Mouse (Mus musculus): ENCODE results near the gene Fbxo44. TPM values are rescaled to one million over a fixed set of nuclear protein-coding genes. Genes with fewer than 3 reads are reported as not detected.
"Not testable (repeated sequence)": the region's sequence is repeated elsewhere in the genome, so short reads cannot be mapped to it uniquely, and the experiment has no call there.

Gene Fbxo44
- polyA plus RNA-seq, 1 experiment from 2014 or later, result 9.3 TPM

DNA sequence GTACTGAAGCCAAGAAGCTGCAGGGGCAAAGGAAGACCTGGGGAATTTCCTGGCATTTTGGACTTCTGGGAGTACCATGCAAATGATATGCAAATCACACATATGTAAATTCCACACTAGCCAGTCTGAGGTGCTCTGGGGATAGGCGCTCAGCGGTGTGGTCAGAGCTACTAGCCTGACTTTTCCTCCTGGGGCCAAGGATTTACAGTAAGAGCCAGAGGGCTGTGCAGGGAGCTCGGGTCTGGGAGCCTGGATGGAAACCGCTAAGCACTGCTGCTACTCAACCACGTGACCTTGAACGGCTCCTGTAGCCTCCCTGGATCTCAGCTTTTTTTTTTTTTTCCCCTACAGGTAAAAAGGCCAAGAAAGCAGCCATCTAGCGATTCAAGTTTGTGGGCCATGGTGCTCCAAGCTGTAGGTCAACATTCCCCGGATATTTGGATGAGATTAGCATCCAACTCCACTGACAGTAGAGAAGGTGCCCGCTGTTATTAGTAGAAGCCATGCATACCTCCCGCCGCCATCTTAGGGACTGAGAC lies 32.5 kb upstream of the Fbxo44 start:
- no peak for ATAC-seq

GRCm38 (mm10) chr4:148188767-148189166 lies 28.5 kb upstream of the Fbxo44 start:
- H3K9me3 ChIP-seq (ENCODE audit: control insufficient read depth); H3K4me2 ChIP-seq (replicated peaks; ENCODE audit: low read depth); H3K9ac ChIP-seq (ENCODE audit: low read depth, low read length); H3K27me3 ChIP-seq (replicated peaks; ENCODE audit: control insufficient read depth, insufficient read depth, low read length); H3K4me1 ChIP-seq (replicated peaks; ENCODE audit: control insufficient read depth, insufficient read depth, low read length); H3K4me3 ChIP-seq (ENCODE audit: low read depth, low read length); ATAC-seq; H3K27ac ChIP-seq (ENCODE audit: low read depth, low read length); H3K36me3 ChIP-seq (ENCODE audit: control insufficient read depth, insufficient read depth): not testable (repeated sequence)
- 92% methylated on average over 1 of the region's 1 CpGs for WGBS

More for the DNA sequence above, 32.5 kb upstream of the Fbxo44 start:
- Histone ChIP-seq H3K9ac (ENCODE audit: low read depth, low read length) (no peak overlapping the region), H3K4me3 (ENCODE audit: low read depth, low read length) (no peak overlapping the region), H3K4me2 (replicated peaks; ENCODE audit: low read depth) (no peak overlapping the region), H3K27ac (ENCODE audit: low read depth, low read length) (no peak overlapping the region), H3K36me3 (ENCODE audit: control insufficient read depth, insufficient read depth) (no peaks in the 10 kb centered on the region), H3K4me1 (replicated peaks; ENCODE audit: control insufficient read depth, insufficient read depth, low read length) (no peaks in the 10 kb centered on the region), H3K27me3 (replicated peaks; ENCODE audit: control insufficient read depth, insufficient read depth, low read length) (no peaks in the 10 kb centered on the region), H3K9me3 (ENCODE audit: control insufficient read depth) (no peaks in the 10 kb centered on the region)
- 24% methylated on average over 11 of the region's 11 CpGs for WGBS
- no peak for TF ChIP-seq CTCF (IDR thresholded peaks at IDR 0.05; ENCODE audit: low read depth)

DNA sequence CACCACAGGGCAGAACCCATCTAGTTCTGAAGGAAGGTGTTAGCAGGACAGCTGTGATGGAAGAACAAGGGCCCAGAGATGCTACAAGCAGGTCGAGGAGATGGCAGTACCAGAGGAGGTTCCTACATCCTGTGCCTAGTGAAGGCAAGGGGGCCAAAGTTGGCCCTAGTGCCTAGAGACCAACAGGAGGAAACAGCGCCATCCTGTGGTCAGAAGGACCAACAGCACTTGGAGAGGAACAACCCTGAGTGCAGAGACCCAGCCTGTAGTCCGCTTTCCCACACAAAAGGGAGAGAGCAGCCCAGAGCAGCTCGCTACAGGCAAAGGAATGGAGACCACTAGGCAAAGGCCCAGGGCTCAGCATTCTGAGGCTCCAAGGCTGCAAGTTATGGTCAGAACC lies 25.5 kb upstream of the Fbxo44 start:
- 58% methylated on average over 4 of the region's 4 CpGs for WGBS
- Histone ChIP-seq H3K27me3 (replicated peaks; ENCODE audit: control insufficient read depth, insufficient read depth, low read length) (no peaks in the 10 kb centered on the region), H3K9ac (ENCODE audit: low read depth, low read length) (no peak overlapping the region), H3K4me2 (replicated peaks; ENCODE audit: low read depth) (no peak overlapping the region), H3K4me3 (ENCODE audit: low read depth, low read length) (no peak overlapping the region), H3K4me1 (replicated peaks; ENCODE audit: control insufficient read depth, insufficient read depth, low read length) (no peaks in the 10 kb centered on the region), H3K36me3 (ENCODE audit: control insufficient read depth, insufficient read depth) (no peaks in the 10 kb centered on the region), H3K27ac (ENCODE audit: low read depth, low read length) (no peak overlapping the region), H3K9me3 (ENCODE audit: control insufficient read depth) (no peaks in the 10 kb centered on the region)
- no peak for ATAC-seq
- peak; percentile 14; the same call in 1 of the 2 replicates for TF ChIP-seq CTCF (IDR thresholded peaks at IDR 0.05; ENCODE audit: low read depth)

DNA sequence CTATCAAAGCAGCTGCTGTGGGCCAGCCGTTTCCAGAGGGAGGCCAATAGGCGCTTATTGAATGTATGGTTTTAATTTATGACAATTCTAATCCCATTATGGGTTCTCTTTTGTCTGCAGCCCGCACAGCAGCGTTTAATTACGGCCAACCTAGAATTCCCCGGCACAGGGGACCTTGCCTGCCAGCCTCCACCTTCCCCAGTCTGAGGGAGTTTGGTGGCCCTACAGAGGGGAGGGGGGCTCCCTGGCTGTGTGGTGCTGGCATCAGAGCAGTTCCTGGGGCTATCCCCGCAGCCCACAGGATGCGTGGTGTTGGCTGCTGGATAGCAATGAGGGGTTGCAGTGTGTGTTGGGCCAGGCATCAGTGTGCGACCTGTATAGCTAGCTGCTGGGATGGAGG lies 24.3 kb upstream of the Fbxo44 start:
- no peak overlapping the region for H3K27ac ChIP-seq (ENCODE audit: low read depth, low read length)
- no peaks in the 10 kb centered on the region for H3K27me3 ChIP-seq (replicated peaks; ENCODE audit: control insufficient read depth, insufficient read depth, low read length)
- WGBS, result 69% methylated on average over 9 of the region's 9 CpGs
- H3K36me3 ChIP-seq (ENCODE audit: control insufficient read depth, insufficient read depth), result no peaks in the 10 kb centered on the region
- no peaks in the 10 kb centered on the region for H3K9me3 ChIP-seq (ENCODE audit: control insufficient read depth)
- no peak overlapping the region for H3K4me2 ChIP-seq (replicated peaks; ENCODE audit: low read depth)
- H3K4me3 ChIP-seq (ENCODE audit: low read depth, low read length), result no peak overlapping the region
- no peaks in the 10 kb centered on the region for H3K4me1 ChIP-seq (replicated peaks; ENCODE audit: control insufficient read depth, insufficient read depth, low read length)
- ATAC-seq, result no peak
- no peak overlapping the region for H3K9ac ChIP-seq (ENCODE audit: low read depth, low read length)
- no peak for TF ChIP-seq CTCF (IDR thresholded peaks at IDR 0.05; ENCODE audit: low read depth)

GRCm38 (mm10) chr4:148182363-148182762 lies 22.1 kb upstream of the Fbxo44 start:
- Histone ChIP-seq H3K9me3 (ENCODE audit: control insufficient read depth) (no peaks in the 10 kb centered on the region), H3K4me3 (ENCODE audit: low read depth, low read length) (no peak overlapping the region), H3K4me2 (replicated peaks; ENCODE audit: low read depth) (no peak overlapping the region), H3K36me3 (ENCODE audit: control insufficient read depth, insufficient read depth) (no peaks in the 10 kb centered on the region), H3K27ac (ENCODE audit: low read depth, low read length) (no peak overlapping the region), H3K27me3 (replicated peaks; ENCODE audit: control insufficient read depth, insufficient read depth, low read length) (no peaks in the 10 kb centered on the region), H3K9ac (ENCODE audit: low read depth, low read length) (no peak overlapping the region), H3K4me1 (replicated peaks; ENCODE audit: control insufficient read depth, insufficient read depth, low read length) (no peaks in the 10 kb centered on the region)
- WGBS, result 33% methylated on average over 8 of the region's 8 CpGs
- no peak for TF ChIP-seq CTCF (IDR thresholded peaks at IDR 0.05; ENCODE audit: low read depth)
- ATAC-seq, result no peak

GRCm38 (mm10) chr4:148181483-148181882 lies 21.2 kb upstream of the Fbxo44 start:
- no peak overlapping the region for H3K4me2 ChIP-seq (replicated peaks; ENCODE audit: low read depth)
- H3K27ac ChIP-seq (ENCODE audit: low read depth, low read length), result no peak overlapping the region
- H3K36me3 ChIP-seq (ENCODE audit: control insufficient read depth, insufficient read depth), result no peaks in the 10 kb centered on the region
- no peak overlapping the region for H3K4me3 ChIP-seq (ENCODE audit: low read depth, low read length)
- H3K9ac ChIP-seq (ENCODE audit: low read depth, low read length), result no peak overlapping the region
- TF ChIP-seq CTCF (IDR thresholded peaks at IDR 0.05; ENCODE audit: low read depth), result no peak
- H3K27me3 ChIP-seq (replicated peaks; ENCODE audit: control insufficient read depth, insufficient read depth, low read length), result no peaks in the 10 kb centered on the region
- WGBS, result 87% methylated on average over 12 of the region's 12 CpGs
- ATAC-seq, result no peak
- no peaks in the 10 kb centered on the region for H3K9me3 ChIP-seq (ENCODE audit: control insufficient read depth)
- H3K4me1 ChIP-seq (replicated peaks; ENCODE audit: control insufficient read depth, insufficient read depth, low read length), result no peaks in the 10 kb centered on the region

GRCm38 (mm10) chr4:148177716-148178115 lies 17.4 kb upstream of the Fbxo44 start:
- H3K4me3 ChIP-seq (ENCODE audit: low read depth, low read length), result no peak overlapping the region
- H3K27me3 ChIP-seq (replicated peaks; ENCODE audit: control insufficient read depth, insufficient read depth, low read length), result peaks cover 36% of the 10 kb centered on the region
- no peak overlapping the region for H3K4me2 ChIP-seq (replicated peaks; ENCODE audit: low read depth)
- no peaks in the 10 kb centered on the region for H3K9me3 ChIP-seq (ENCODE audit: control insufficient read depth)
- ATAC-seq, result no peak
- no peak overlapping the region for H3K27ac ChIP-seq (ENCODE audit: low read depth, low read length)
- no peak overlapping the region for H3K9ac ChIP-seq (ENCODE audit: low read depth, low read length)
- no peak for TF ChIP-seq CTCF (IDR thresholded peaks at IDR 0.05; ENCODE audit: low read depth)
- H3K4me1 ChIP-seq (replicated peaks; ENCODE audit: control insufficient read depth, insufficient read depth, low read length), result no peaks in the 10 kb centered on the region
- no peaks in the 10 kb centered on the region for H3K36me3 ChIP-seq (ENCODE audit: control insufficient read depth, insufficient read depth)

GRCm38 (mm10) chr4:148176603-148177002 lies 16.3 kb upstream of the Fbxo44 start:
- H3K4me3 ChIP-seq (ENCODE audit: low read depth, low read length); H3K9me3 ChIP-seq (ENCODE audit: control insufficient read depth); H3K27ac ChIP-seq (ENCODE audit: low read depth, low read length); H3K36me3 ChIP-seq (ENCODE audit: control insufficient read depth, insufficient read depth); H3K4me2 ChIP-seq (replicated peaks; ENCODE audit: low read depth); H3K9ac ChIP-seq (ENCODE audit: low read depth, low read length); H3K4me1 ChIP-seq (replicated peaks; ENCODE audit: control insufficient read depth, insufficient read depth, low read length); ATAC-seq: not testable (repeated sequence)
- H3K27me3 ChIP-seq (replicated peaks; ENCODE audit: control insufficient read depth, insufficient read depth, low read length), result peaks cover 47% of the 10 kb centered on the region
- WGBS, result 52% methylated on average over 5 of the region's 6 CpGs
